Mouse (Mus musculus) kidney, postnatal 25 days (tissue): Measurements from ENCODE around the gene Pnpla3.

Experiments
- DNase-seq, 2 experiments: peaks; one replicate each; pipeline ENCODE4 v3.0.0; 2021; ENCODE audit warnings: mixed read lengths in 2 of 2

Gene Pnpla3

DNA sequence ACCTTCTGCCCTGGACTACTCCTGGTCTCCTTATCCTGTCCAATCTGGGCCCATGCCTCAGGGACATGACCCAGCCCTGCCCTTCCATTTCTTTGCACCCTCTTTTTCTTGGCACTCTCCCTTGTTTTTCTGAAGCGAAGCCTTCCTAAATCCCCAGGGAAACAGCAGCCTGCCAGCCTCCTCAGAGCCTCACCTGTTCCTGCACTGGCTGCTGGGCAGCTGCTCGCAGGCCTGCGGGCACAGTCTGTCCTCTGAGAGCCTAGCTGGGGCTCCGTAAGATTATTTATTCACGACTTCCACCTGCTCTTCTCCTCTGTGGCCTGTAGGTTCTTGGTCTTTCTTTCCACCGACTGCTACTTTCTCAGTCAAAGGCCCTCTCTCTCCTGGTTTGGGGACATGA is 14.4 kb downstream of the Pnpla3 start:
- DNase-seq, result no peak

DNA sequence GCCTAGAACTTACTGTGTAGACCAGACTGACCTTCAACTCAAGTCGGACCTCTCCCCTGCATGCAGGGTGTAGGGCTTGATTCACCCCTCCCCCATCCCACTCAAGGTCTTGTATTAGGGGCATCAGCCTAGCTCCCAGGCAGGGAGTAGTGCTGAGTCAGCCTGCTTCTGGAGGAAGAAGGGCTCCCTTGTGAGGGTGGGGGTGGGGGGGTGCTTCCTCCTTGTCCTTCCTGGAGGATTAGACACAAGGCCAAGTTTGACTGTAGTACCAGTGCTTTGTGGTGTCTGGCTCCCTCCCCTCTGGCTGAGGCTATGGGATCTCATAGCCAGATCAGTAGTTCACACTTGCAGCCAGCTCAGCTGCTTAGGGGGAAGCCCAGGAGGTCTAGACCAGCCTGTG is 16.3 kb downstream of the Pnpla3 start:
- peak in 1 of 2 experiments; percentile 20 for DNase-seq

DNA sequence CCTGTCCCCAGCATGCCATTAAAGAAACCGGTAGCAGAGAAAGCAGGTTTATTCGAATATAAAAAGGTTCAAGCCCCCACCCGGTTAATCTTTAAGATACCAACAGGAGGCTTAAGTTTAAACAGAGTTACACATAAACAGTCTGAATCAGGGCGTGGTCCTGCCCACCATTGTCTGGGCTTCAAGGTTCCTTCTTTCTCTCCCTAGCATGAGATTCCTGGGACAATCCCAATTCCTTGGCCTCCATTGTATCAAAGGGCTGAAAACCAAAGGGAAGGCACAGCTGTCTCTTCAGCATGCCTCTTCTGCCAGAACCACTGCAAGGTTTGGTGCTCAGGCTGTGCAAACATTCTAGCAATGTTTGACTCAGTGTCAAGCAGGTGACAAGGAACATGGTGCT is 18.6 kb downstream of the Pnpla3 start:
- no peak for DNase-seq

- DNase-seq, result no peak
These were observed 21.4 kb downstream of the Pnpla3 start for GRCm38 (mm10) chr15:84188887-84189530.

GRCm38 (mm10) chr15:84189881-84190280 is 22.2 kb downstream of the Pnpla3 start:
- DNase-seq, result peak in 1 of 2 experiments; percentile 22

DNA sequence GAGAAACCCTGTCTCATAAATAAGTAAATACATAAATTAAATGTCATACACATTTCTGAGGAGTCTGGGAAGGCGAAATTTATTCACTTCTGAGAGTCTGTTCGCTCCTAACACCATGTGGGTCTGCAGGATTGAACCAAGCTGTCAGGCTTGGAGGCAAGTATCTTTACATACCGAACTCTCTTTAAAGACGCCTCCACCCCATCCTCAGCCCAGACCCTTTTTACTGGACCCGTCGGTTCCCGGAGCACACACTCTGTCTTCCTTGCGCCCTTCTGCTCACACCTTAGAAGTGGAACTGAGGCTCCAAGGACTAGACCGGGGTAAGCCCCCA is 24.1 kb downstream of the Pnpla3 start:
- DNase-seq, result no peak

GRCm38 (mm10) chr15:84192058-84192791 is 24.6 kb downstream of the Pnpla3 start, which contains the start of gene Samm50:
TSS of gene Samm50 (plus strand) at chr15:84192241.
- peak; percentile 93 to 96 for DNase-seq

- DNase-seq, result peak in 1 of 2 experiments; percentile 69
These were observed 29.0 kb downstream of the Pnpla3 start for GRCm38 (mm10) chr15:84196486-84197165.

DNA sequence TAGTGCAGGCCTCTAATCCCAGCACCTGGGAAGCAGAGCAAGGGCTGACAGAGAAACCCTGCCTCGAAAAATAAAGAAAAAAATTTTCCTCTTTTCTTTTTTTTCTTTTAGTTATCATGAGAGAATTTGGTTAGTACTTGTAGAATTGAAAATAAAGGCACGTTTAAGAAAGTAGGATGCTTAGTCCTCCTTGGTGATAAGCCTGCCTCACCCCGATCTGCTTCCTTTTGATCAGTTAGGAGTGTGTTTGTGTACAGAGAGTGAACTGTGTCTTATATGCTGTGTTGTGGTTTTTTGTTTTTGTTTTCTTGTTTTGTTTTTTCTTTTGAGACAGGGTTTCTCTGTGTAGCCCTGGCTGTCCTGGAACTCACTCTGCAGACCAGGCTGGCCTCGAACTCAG is 39.7 kb downstream of the Pnpla3 start:
- no peak for DNase-seq

GRCm38 (mm10) chr15:84209517-84210412 is 42.1 kb downstream of the Pnpla3 start:
- peak in 1 of 2 experiments; percentile 5 for DNase-seq

DNA sequence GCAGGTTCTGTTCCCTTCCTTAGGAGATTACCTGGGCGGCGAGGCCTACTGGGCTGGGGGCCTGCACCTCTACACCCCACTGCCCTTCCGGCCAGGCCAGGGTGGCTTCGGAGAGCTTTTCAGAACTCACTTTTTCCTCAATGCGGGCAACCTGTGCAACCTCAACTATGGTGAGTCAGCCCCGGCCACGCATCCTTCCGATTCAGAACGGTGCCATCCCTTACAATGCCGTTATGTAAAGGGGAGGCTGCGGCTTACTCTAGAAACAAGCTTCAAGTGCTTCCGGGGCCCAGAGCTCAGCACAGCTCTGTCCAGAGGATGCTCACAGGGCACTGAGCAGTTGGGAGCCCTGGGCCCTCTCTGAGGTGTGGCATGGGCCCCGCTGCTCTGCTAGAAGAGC is 42.8 kb downstream of the Pnpla3 start:
- DNase-seq, result no peak

DNA sequence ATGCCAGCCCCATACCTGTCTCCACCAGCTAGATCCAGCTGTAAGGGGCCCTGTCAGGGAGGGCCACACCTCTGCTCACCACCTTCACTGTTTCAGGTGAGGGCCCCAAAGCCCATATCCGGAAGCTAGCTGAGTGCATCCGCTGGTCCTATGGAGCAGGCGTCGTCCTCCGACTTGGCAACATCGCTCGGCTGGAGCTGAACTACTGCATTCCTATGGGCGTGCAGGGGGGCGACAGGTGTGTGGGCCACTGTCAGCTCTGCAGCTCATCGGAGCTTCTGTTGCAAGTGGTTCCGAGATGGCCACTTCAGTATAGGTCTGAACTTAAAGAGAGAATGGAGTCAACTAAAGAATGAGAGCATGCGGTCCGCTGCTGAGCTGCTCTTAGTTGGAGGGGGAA is 43.3 kb downstream of the Pnpla3 start:
- no peak for DNase-seq

DNA sequence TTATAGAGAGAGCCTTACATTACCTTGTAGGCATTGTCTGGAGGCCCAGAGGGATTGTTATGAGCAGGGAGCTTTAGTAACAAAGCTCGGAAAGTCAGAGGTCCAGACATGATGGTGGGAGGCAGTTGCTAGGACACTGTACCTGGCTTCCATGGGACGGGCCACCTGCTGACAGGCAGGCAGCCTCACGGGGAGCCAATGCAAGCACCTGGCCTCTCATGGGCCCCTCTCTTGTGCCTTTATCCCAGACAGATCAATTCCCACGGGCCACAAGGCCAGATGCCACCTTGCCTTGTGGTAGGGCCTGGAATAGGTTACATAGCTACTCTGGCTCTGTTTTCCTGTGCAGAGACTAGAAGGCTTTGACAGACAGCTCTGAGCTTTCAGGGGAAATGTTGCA is 43.9 kb downstream of the Pnpla3 start:
- DNase-seq, result no peak

- DNase-seq, result peak; percentile 84 to 89
These were observed 44.6 kb downstream of the Pnpla3 start for GRCm38 (mm10) chr15:84212031-84212755.

DNA sequence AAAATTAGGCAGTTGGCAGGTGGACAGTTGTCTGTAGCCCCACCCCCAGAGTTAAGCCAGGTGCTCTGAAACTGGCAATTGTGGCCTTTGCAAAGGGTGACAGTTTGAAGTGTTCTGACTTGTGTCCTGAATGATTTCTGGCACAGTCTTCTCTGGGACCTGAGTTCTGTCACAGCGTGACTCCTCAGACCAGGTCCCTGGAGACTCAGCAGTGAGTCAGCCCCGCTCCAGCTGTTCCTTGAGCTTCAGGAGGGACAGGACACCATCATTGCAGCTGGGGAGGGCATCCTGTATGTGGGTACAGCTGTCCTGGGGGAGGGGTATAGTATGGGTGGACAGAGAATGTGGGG is 45.1 kb downstream of the Pnpla3 start:
- DNase-seq, result peak; percentile 5 to 53

- no peak for DNase-seq
These were observed 45.6 kb downstream of the Pnpla3 start for GRCm38 (mm10) chr15:84213162-84213739.

GRCm38 (mm10) chr15:84214476-84214875 is 46.8 kb downstream of the Pnpla3 start:
- no peak for DNase-seq

DNA sequence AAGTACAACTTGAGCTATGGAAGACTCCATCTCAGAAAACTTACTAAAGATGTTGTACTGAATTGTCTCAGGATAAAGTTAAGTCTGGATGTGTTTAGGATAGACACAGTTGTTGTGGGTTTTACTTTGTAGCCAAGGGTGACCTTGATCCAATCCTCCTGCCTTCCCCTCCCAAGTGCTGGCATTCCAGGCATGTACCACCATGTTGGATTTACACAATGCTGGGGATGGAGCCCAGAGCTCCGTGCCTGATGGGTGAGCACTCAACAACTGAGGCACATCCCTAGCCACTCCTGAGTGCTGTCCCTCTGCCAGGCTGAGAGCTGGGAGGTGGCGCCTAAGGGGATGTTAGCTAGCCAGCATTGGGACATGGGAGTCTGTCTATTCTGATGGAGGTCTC is 47.6 kb downstream of the Pnpla3 start:
- DNase-seq, result no peak

DNA sequence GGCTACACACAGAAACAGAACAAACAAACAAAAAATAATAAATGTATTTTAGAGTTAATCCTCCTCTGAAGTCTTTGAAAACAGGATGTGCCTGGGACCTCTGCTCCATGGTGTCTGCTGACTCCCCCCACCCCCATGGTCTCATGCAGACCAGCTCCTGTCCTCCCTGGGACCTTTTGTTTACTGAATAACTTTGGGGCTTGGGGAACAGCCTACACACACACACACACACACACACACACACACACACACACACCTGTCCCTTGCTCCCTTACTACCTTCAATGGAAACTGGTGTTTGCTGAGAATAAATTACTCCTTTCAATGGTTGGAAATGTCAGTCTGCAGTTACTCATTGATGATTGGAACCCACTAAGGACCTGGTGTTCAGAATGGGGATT is 48.4 kb downstream of the Pnpla3 start:
- peak; percentile 59 to 81 for DNase-seq

DNA sequence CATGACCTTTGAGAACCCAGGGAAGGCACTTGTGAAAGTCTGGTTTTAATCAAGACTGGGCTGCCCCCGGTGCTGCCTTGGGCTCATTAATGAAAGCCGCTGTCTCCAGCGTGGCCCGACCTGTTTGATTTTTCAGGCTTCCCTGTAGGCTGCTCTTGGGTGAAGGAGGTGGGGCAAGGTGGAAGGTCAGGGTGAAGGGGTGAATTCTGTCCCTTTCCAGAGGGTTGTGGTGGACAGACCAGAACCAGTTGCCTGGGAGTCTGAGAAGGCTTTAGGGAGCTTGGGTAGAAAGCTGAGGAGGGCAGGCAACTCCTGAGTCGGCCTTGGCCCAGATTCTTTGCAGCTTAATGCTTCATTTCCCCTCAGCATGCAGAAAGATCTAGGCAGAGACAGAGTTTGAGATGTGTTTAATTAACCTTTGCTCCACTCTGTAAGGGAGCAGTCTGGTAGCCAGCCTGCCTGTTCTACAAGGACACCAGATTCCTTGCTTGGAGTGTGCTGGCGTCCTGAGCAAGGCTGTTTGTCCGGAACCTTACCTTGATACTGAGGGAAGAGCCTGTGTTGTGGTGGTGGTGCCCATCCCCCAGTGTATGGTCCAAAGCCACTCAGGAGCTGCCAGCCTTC is 48.9 kb downstream of the Pnpla3 start:
- peak; percentile 63 to 80 for DNase-seq
